Mouse (Mus musculus): ENCODE measurements around the gene Mrtfb. TPM values are rescaled to one million over a fixed set of nuclear protein-coding genes. Genes with fewer than 3 reads are reported as not detected.
"Not testable (repeated sequence)": the region's sequence is repeated elsewhere in the genome, so short reads cannot be mapped to it uniquely, and the experiment has no call there.

Gene Mrtfb
- polyA plus RNA-seq, 1 experiment from 2014 or later, result 19.1 TPM

DNA sequence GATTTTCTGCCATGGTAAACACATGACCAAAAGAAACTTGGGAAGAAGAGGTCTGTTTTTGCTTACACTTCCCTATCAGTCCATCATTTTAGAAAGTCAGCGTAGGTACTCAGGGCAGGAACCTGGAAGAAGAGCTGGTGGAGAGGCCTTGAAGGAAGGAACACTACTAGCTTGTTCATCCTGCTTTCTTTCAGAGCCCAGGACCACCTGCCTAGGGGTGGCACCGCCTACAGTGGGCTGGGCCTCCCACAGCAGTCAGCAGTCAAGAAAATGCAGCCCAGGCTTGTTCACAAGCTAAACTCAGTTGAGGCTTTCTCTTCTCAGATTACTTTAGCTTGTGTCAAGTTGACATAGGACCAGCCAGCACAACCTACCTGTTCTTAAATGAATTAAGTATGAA is 2.7 kb downstream of the Mrtfb start:
- no peak overlapping the region for H3K27ac ChIP-seq (ENCODE audit: low read depth, low read length)
- WGBS, result 80% methylated on average over 2 of the region's 2 CpGs
- no peak for DNase-seq (ENCODE audit: low spot score, missing footprints)

GRCm38 (mm10) chr16:13266312-13266711 is 10.0 kb downstream of the Mrtfb start:
- Histone ChIP-seq H3K9me3 (ENCODE audit: control insufficient read depth, low read length) (no peaks in the 10 kb centered on the region), H3K27me3 (ENCODE audit: control insufficient read depth, insufficient read depth, low read length) (no peaks in the 10 kb centered on the region), H3K4me1 (ENCODE audit: control insufficient read depth, insufficient read depth, low read length) (no peaks in the 10 kb centered on the region), H3K36me3 (ENCODE audit: control insufficient read depth, insufficient read depth, low read length) (no peaks in the 10 kb centered on the region), H3K4me2 (no peak overlapping the region), H3K27ac (ENCODE audit: low read depth, low read length) (no peak overlapping the region), H3K4me3 (ENCODE audit: low read depth, low read length) (no peak overlapping the region), H3K9ac (ENCODE audit: low read length) (no peak overlapping the region)
- no peak for ATAC-seq (ENCODE audit: low FRiP score)
- 69% methylated on average over 3 of the region's 3 CpGs for WGBS
- DNase-seq (ENCODE audit: low spot score, missing footprints), result no peak

More for the DNA sequence above, 2.7 kb downstream of the Mrtfb start:
- Histone ChIP-seq H3K4me3 (ENCODE audit: low read depth, low read length) (no peak overlapping the region), H3K4me2 (no peak overlapping the region), H3K9ac (ENCODE audit: low read length) (no peak overlapping the region), H3K4me1 (ENCODE audit: control insufficient read depth, insufficient read depth, low read length) (peaks cover 6% of the 10 kb centered on the region; the same call in 1 of the 2 replicates), H3K9me3 (ENCODE audit: control insufficient read depth, low read length) (no peaks in the 10 kb centered on the region), H3K36me3 (ENCODE audit: control insufficient read depth, insufficient read depth, low read length) (no peaks in the 10 kb centered on the region), H3K27me3 (ENCODE audit: control insufficient read depth, insufficient read depth, low read length) (no peaks in the 10 kb centered on the region)
- ATAC-seq (ENCODE audit: low FRiP score), result no peak

- ATAC-seq (ENCODE audit: low FRiP score) (no peak), DNase-seq (ENCODE audit: low spot score, missing footprints) (no peak)
- Histone ChIP-seq H3K9ac (ENCODE audit: low read length) (no peak overlapping the region), H3K4me2 (no peak overlapping the region), H3K9me3 (ENCODE audit: control insufficient read depth, low read length) (no peaks in the 10 kb centered on the region), H3K27me3 (ENCODE audit: control insufficient read depth, insufficient read depth, low read length) (no peaks in the 10 kb centered on the region), H3K4me3 (ENCODE audit: low read depth, low read length) (no peak overlapping the region), H3K36me3 (ENCODE audit: control insufficient read depth, insufficient read depth, low read length) (no peaks in the 10 kb centered on the region), H3K27ac (ENCODE audit: low read depth, low read length) (no peak overlapping the region), H3K4me1 (ENCODE audit: control insufficient read depth, insufficient read depth, low read length) (no peaks in the 10 kb centered on the region)
- 77% methylated on average over 3 of the region's 3 CpGs for WGBS
Observed at GRCm38 (mm10) chr16:13267350-13267904, 11.1 kb downstream of the Mrtfb start.

DNA sequence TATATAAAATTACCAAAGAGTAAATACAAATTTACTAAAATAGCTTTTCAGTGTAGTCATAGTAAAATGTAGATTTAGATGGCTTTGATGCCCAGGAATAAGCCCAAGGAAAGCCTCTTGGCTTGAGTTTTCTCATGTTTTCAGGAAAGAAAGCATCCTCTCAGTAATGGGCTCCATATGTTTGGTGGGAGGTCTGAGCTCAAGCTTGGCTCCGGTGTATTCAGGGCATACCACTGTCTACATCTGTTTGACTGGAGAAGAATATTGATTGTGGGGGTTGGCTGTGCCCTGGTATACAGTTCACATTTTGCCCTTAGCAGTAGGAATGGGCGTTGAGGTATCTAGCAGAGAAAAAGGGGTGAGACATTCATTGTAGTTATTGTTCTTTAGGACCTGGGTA is 13.1 kb downstream of the Mrtfb start:
- no peaks in the 10 kb centered on the region for H3K4me1 ChIP-seq (ENCODE audit: control insufficient read depth, insufficient read depth, low read length)
- no peak for ATAC-seq (ENCODE audit: low FRiP score)
- DNase-seq (ENCODE audit: low spot score, missing footprints), result no peak
- H3K27me3 ChIP-seq (ENCODE audit: control insufficient read depth, insufficient read depth, low read length), result no peaks in the 10 kb centered on the region
- no peaks in the 10 kb centered on the region for H3K9me3 ChIP-seq (ENCODE audit: control insufficient read depth, low read length)
- no peak overlapping the region for H3K4me3 ChIP-seq (ENCODE audit: low read depth, low read length)
- WGBS, result 86% methylated on average over 2 of the region's 2 CpGs
- H3K4me2 ChIP-seq, result no peak overlapping the region
- no peak overlapping the region for H3K9ac ChIP-seq (ENCODE audit: low read length)
- no peaks in the 10 kb centered on the region for H3K36me3 ChIP-seq (ENCODE audit: control insufficient read depth, insufficient read depth, low read length)
- no peak overlapping the region for H3K27ac ChIP-seq (ENCODE audit: low read depth, low read length)

DNA sequence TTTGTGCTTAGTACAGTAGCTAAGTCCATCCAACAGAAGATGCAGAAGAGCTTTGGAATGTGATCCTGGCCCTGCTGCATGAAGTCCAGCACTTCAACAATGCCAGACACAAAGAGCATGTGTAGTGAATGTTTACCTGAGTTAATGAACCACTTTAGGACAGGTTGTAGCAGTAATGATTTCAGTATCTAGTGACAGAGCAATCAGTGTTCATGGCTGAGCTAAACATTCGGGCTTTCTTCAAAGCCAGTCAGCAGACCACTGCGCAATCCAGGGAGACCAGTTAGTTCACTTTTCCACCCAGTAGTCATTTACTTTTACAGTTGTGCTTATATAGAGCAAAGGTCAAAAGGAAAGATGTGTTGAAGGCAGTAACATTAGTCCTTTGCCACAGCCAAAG is 20.0 kb downstream of the Mrtfb start:
- H3K4me3 ChIP-seq (ENCODE audit: low read depth, low read length), result no peak overlapping the region
- WGBS, result 88% methylated on average over 2 of the region's 2 CpGs
- H3K36me3 ChIP-seq (ENCODE audit: control insufficient read depth, insufficient read depth, low read length), result no peaks in the 10 kb centered on the region
- no peak overlapping the region for H3K4me2 ChIP-seq
- DNase-seq (ENCODE audit: low spot score, missing footprints) (no peak), ATAC-seq (ENCODE audit: low FRiP score) (no peak)
- H3K9ac ChIP-seq (ENCODE audit: low read length), result no peak overlapping the region
- H3K9me3 ChIP-seq (ENCODE audit: control insufficient read depth, low read length), result no peaks in the 10 kb centered on the region
- H3K27me3 ChIP-seq (ENCODE audit: control insufficient read depth, insufficient read depth, low read length), result no peaks in the 10 kb centered on the region
- no peak overlapping the region for H3K27ac ChIP-seq (ENCODE audit: low read depth, low read length)
- H3K4me1 ChIP-seq (ENCODE audit: control insufficient read depth, insufficient read depth, low read length), result no peaks in the 10 kb centered on the region

- DNase-seq (ENCODE audit: low spot score, missing footprints) (no peak), ATAC-seq (ENCODE audit: low FRiP score) (no peak)
- Histone ChIP-seq H3K4me1 (ENCODE audit: control insufficient read depth, insufficient read depth, low read length) (no peaks in the 10 kb centered on the region), H3K9ac (ENCODE audit: low read length) (no peak overlapping the region), H3K9me3 (ENCODE audit: control insufficient read depth, low read length) (no peaks in the 10 kb centered on the region), H3K4me2 (no peak overlapping the region), H3K36me3 (ENCODE audit: control insufficient read depth, insufficient read depth, low read length) (no peaks in the 10 kb centered on the region), H3K27me3 (ENCODE audit: control insufficient read depth, insufficient read depth, low read length) (no peaks in the 10 kb centered on the region), H3K4me3 (ENCODE audit: low read depth, low read length) (no peak overlapping the region), H3K27ac (ENCODE audit: low read depth, low read length) (no peak overlapping the region)
- 87% methylated on average over 3 of the region's 3 CpGs for WGBS
Observed at GRCm38 (mm10) chr16:13276709-13277399, 20.6 kb downstream of the Mrtfb start.

GRCm38 (mm10) chr16:13286425-13286824 is 30.1 kb downstream of the Mrtfb start:
- not testable (repeated sequence) for H3K4me2 ChIP-seq; H3K27me3 ChIP-seq (ENCODE audit: control insufficient read depth, insufficient read depth, low read length); ATAC-seq (ENCODE audit: low FRiP score); H3K36me3 ChIP-seq (ENCODE audit: control insufficient read depth, insufficient read depth, low read length); DNase-seq (ENCODE audit: low spot score, missing footprints); H3K4me1 ChIP-seq (ENCODE audit: control insufficient read depth, insufficient read depth, low read length); H3K4me3 ChIP-seq (ENCODE audit: low read depth, low read length); H3K9me3 ChIP-seq (ENCODE audit: control insufficient read depth, low read length); H3K9ac ChIP-seq (ENCODE audit: low read length); H3K27ac ChIP-seq (ENCODE audit: low read depth, low read length)

DNA sequence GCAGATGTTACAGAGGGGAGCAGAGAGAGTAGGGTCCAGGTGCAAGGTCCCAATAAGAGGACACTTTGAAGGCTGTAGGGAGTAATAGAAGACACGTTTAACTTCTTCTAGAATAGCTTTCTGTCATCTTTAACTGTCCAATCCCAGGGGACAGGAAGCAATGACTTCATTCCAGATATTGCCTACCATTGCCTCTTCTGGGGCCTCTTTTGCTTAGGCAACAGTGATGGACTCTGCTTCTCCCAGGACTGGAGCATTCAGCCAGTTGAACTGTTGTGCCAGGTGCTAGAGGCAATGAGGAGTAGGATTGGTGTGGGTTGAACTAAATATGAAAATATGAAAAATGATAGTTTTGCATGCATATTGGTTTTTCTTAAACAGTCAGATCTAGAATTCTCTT is 41.6 kb downstream of the Mrtfb start:
- no peak for DNase-seq (ENCODE audit: low spot score, missing footprints)
- no peaks in the 10 kb centered on the region for H3K9me3 ChIP-seq (ENCODE audit: control insufficient read depth, low read length)
- H3K9ac ChIP-seq (ENCODE audit: low read length), result no peak overlapping the region
- H3K4me2 ChIP-seq, result no peak overlapping the region
- no peaks in the 10 kb centered on the region for H3K4me1 ChIP-seq (ENCODE audit: control insufficient read depth, insufficient read depth, low read length)
- H3K36me3 ChIP-seq (ENCODE audit: control insufficient read depth, insufficient read depth, low read length), result no peaks in the 10 kb centered on the region
- no peaks in the 10 kb centered on the region for H3K27me3 ChIP-seq (ENCODE audit: control insufficient read depth, insufficient read depth, low read length)
- no peak overlapping the region for H3K4me3 ChIP-seq (ENCODE audit: low read depth, low read length)
- WGBS, result 83% methylated on average over 1 of the region's 1 CpGs
- no peak overlapping the region for H3K27ac ChIP-seq (ENCODE audit: low read depth, low read length)
- ATAC-seq (ENCODE audit: low FRiP score), result no peak

DNA sequence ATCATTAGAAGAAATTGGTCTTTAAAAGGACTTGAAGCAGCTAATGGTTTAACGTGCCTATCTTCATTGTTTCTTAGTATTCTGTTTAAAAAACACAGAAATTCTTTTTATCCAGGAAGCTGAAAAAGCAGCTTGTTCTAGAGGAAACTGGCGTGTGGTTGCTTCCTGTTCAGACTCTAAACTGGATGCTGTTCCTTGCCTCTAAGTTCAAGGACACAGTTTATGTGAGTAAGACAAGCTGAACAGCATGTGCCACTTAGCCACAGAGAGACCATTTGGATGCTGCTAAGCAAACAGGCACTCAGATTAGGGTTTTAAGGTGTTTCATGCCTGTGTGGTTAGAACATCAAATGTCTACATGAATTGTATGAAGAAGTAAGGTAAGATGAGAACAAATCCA is 42.7 kb downstream of the Mrtfb start:
- Histone ChIP-seq H3K4me1 (ENCODE audit: control insufficient read depth, insufficient read depth, low read length) (no peaks in the 10 kb centered on the region), H3K4me3 (ENCODE audit: low read depth, low read length) (no peak overlapping the region), H3K27me3 (ENCODE audit: control insufficient read depth, insufficient read depth, low read length) (no peaks in the 10 kb centered on the region), H3K4me2 (no peak overlapping the region), H3K9me3 (ENCODE audit: control insufficient read depth, low read length) (no peaks in the 10 kb centered on the region), H3K36me3 (ENCODE audit: control insufficient read depth, insufficient read depth, low read length) (no peaks in the 10 kb centered on the region), H3K9ac (ENCODE audit: low read length) (no peak overlapping the region), H3K27ac (ENCODE audit: low read depth, low read length) (no peak overlapping the region)
- no peak for ATAC-seq (ENCODE audit: low FRiP score)
- no peak for DNase-seq (ENCODE audit: low spot score, missing footprints)
- 82% methylated on average over 2 of the region's 2 CpGs for WGBS
